In genomic region chr5:142502414-142502813, GRCm38 (mm10) we compare ENCODE assay signal across 8 mouse cellular contexts. TPM values are rescaled to one million over a fixed set of nuclear protein-coding genes. Genes with fewer than 3 reads are reported as not detected.
A peak's percentile ranks its signal among the peaks of the same experiment; 100 is the strongest.
DNase-seq lines count a peak whose midpoint lies in the region; ATAC-seq and TF ChIP-seq lines count a peak whose summit lies in the region.

No protein-coding gene starts in this region.

- H3K4me2 ChIP-seq in lung, embryonic 14.5 days = no peak overlapping the region

- H3K4me1 ChIP-seq in hindbrain, embryonic 10.5 days (replicated peaks) = peaks cover 22% of the 10 kb centered on the region
- no peaks in the 10 kb centered on the region for H3K4me1 ChIP-seq in lung, embryonic 14.5 days (ENCODE audit: insufficient read depth)

- H3K27me3 ChIP-seq in hindbrain, embryonic 10.5 days (ENCODE audit: insufficient read depth, poor library complexity, severe bottlenecking) = no peaks in the 10 kb centered on the region
- no peaks in the 10 kb centered on the region for H3K27me3 ChIP-seq in lung, embryonic 14.5 days (ENCODE audit: insufficient read depth, low read length)

- DNase-seq in NIH3T3 (ENCODE audit: low read depth) = peak; percentile 95
- peak; percentile 92 for DNase-seq in cerebellum, adult 9-11 months
- DNase-seq in frontal cortex, adult 2 months (ENCODE audit: extremely low spot score in 1 of 2, low spot score in 1 of 2) = peak; percentile 78 to 89
- peak; percentile 83 for DNase-seq in hindbrain, embryonic 10.5 days (ENCODE audit: low spot score)
- DNase-seq in layer of hippocampus, adult 9-10 months (ENCODE audit: low spot score) = peak; percentile 72
- peak; percentile 93 for DNase-seq in lung, embryonic 14.5 days
- peak; percentile 50 for DNase-seq in ovary, postnatal 10 days (ENCODE audit: low spot score)
- peak; percentile 61 for DNase-seq in thymus, postnatal 0 days (ENCODE audit: low spot score)

- H3K9ac ChIP-seq in lung, embryonic 14.5 days = no peak overlapping the region

- no peak overlapping the region for H3K27ac ChIP-seq in hindbrain, embryonic 10.5 days
- no peak overlapping the region for H3K27ac ChIP-seq in lung, embryonic 14.5 days (ENCODE audit: low read depth)

- WGBS in hindbrain, embryonic 10.5 days = 10% methylated on average over 3 of the region's 3 CpGs
- 10% methylated on average over 3 of the region's 3 CpGs for WGBS in lung, embryonic 14.5 days

- TF ChIP-seq CTCF in lung, embryonic 14.5 days (IDR thresholded peaks at IDR 0.05; ENCODE audit: low read depth) = peak; percentile 92

- no peaks in the 10 kb centered on the region for H3K9me3 ChIP-seq in hindbrain, embryonic 10.5 days
- no peaks in the 10 kb centered on the region for H3K9me3 ChIP-seq in lung, embryonic 14.5 days (ENCODE audit: low read depth, low read length)

- no peaks in the 10 kb centered on the region; the same call in 1 of the 2 replicates for H3K36me3 ChIP-seq in hindbrain, embryonic 10.5 days
- H3K36me3 ChIP-seq in lung, embryonic 14.5 days (ENCODE audit: insufficient read depth) = no peaks in the 10 kb centered on the region

- H3K4me3 ChIP-seq in hindbrain, embryonic 10.5 days = no peak overlapping the region
- no peak overlapping the region for H3K4me3 ChIP-seq in lung, embryonic 14.5 days (ENCODE audit: low read depth, low read length)

- ATAC-seq in lung, embryonic 14.5 days (ENCODE audit: insufficient read depth) = peak; percentile 91

RNA-seq across cellular contexts. Expression of gene Papolb, which starts 27.5 kb away (rescaled TPM):
- 0.36 and 0.42 TPM in 2 replicates for polyA plus RNA-seq in frontal cortex, adult 2 months (2012; rRNA removed)
- 0.15 and 0.27 TPM in 2 replicates for polyA plus RNA-seq in hindbrain, embryonic 10.5 days (2016; fragmentation: Nextera tagmentation; extraction: Ambion mirVana)
- polyA plus RNA-seq in lung, embryonic 14.5 days (2014; fragmentation: Nextera tagmentation; extraction: Ambion mirVana) = 0.16 and 0.39 TPM in 2 replicates
- polyA plus RNA-seq in thymus, postnatal 0 days (2015; fragmentation: Nextera tagmentation; extraction: Ambion mirVana) = not detected in 2 replicates

RNA-seq across cellular contexts. Expression of gene Ap5z1, which starts 38.7 kb away (rescaled TPM):
- polyA plus RNA-seq in frontal cortex, adult 2 months (2012; rRNA removed) = 30.7 and 30.8 TPM in 2 replicates
- polyA plus RNA-seq in hindbrain, embryonic 10.5 days (2016; fragmentation: Nextera tagmentation; extraction: Ambion mirVana) = 13.5 and 16.9 TPM in 2 replicates
- polyA plus RNA-seq in lung, embryonic 14.5 days (2014; fragmentation: Nextera tagmentation; extraction: Ambion mirVana) = 8.9 and 9.9 TPM in 2 replicates
- polyA plus RNA-seq in thymus, postnatal 0 days (2015; fragmentation: Nextera tagmentation; extraction: Ambion mirVana) = 8.1 and 9.3 TPM in 2 replicates

RNA-seq across cellular contexts. Expression of gene Radil, which starts 48.5 kb away (rescaled TPM):
- 17.3 and 20.1 TPM in 2 replicates for polyA plus RNA-seq in frontal cortex, adult 2 months (2012; rRNA removed)
- polyA plus RNA-seq in hindbrain, embryonic 10.5 days (2016; fragmentation: Nextera tagmentation; extraction: Ambion mirVana) = 5.5 and 6.1 TPM in 2 replicates
- polyA plus RNA-seq in lung, embryonic 14.5 days (2014; fragmentation: Nextera tagmentation; extraction: Ambion mirVana) = 1.5 and 2.6 TPM in 2 replicates
- 0.39 and 0.44 TPM in 2 replicates for polyA plus RNA-seq in thymus, postnatal 0 days (2015; fragmentation: Nextera tagmentation; extraction: Ambion mirVana)
